Mouse (Mus musculus) neural tube, embryonic 14.5 days (tissue): ENCODE results near the gene Ltb. TPM values are rescaled to one million over a fixed set of nuclear protein-coding genes. Genes with fewer than 3 reads are reported as not detected.

Source experiments
- ATAC-seq: fragments of 200-750 bp; cut with Nextera tagmentation; 2 replicates; pipeline ENCODE4 v1.8.0; 2017; ENCODE audit warnings: low read depth, mild to moderate bottlenecking, moderate TSS enrichment, moderate library complexity
- H3K27ac ChIP-seq: fragments of 300-500 bp; sonication (generic); 2 replicates; pipeline ENCODE4 v1.5.1; 2014; ENCODE audit warnings: low read depth, mild to moderate bottlenecking, control low read depth, low read length, moderate library complexity, mixed read lengths
- H3K27me3 ChIP-seq: fragments of 300-500 bp; sonication (generic); 2 replicates; pipeline ENCODE4 v1.6.1; 2014; ENCODE audit warnings: low read length; ENCODE audit not compliant: control insufficient read depth, insufficient read depth
- H3K36me3 ChIP-seq: fragments of 300-500 bp; sonication (generic); 2 replicates; pipeline ENCODE4 v1.6.1; 2014; ENCODE audit warnings: low read length, mixed read lengths; ENCODE audit not compliant: control insufficient read depth, insufficient read depth
- H3K4me1 ChIP-seq: fragments of 300-500 bp; sonication (generic); 2 replicates; pipeline ENCODE4 v1.6.1; 2014; ENCODE audit warnings: low read length; ENCODE audit not compliant: control insufficient read depth, insufficient read depth
- H3K4me2 ChIP-seq: fragments of 300-500 bp; sonication (generic); 2 replicates; pipeline ENCODE4 v1.6.1; 2014; ENCODE audit warnings: mild to moderate bottlenecking, low read depth, low read length, control low read depth
- H3K4me3 ChIP-seq: fragments of 300-500 bp; sonication (generic); 2 replicates; pipeline ENCODE4 v1.5.1; 2014; ENCODE audit warnings: low read depth, low read length, control low read depth, mixed read lengths
- H3K9ac ChIP-seq: fragments of 300-500 bp; sonication (generic); replicated peaks from 2 replicates; pipeline ENCODE4 v1.6.1; 2014; ENCODE audit warnings: low read depth, mild to moderate bottlenecking, control low read depth, low read length, mixed read lengths
- H3K9me3 ChIP-seq: fragments of 300-500 bp; sonication (generic); 2 replicates; pipeline ENCODE4 v1.6.1; 2016; ENCODE audit warnings: low read length; ENCODE audit not compliant: control insufficient read depth
- WGBS: fragments of 180-500 bp; shearing (Covaris S2); extraction: QIAGEN DNeasy Blood & Tissue Kit; methylation state at CpG from one replicate; pipeline ENCODE4 v1.1.7; 2014; 5-methylcytosine and 5-hydroxymethylcytosine counted together
- polyA plus RNA-seq: library from polyadenylated mRNA; unstranded; fragments of >200 nt; fragmentation: Nextera tagmentation; extraction: Ambion mirVana; gene quantifications from 2 replicates; pipeline ENCODE4 v1.2.1, GENCODE M21; 2014

Ltb gene
- polyA plus RNA-seq, 1 experiment from 2014 or later, result 0.62 TPM

- Histone ChIP-seq H3K9ac (no peak overlapping the region), H3K4me2 (no peak overlapping the region), H3K27me3 (no peaks in the 10 kb centered on the region), H3K9me3 (no peaks in the 10 kb centered on the region; the same call in 1 of the 2 replicates), H3K4me1 (no peaks in the 10 kb centered on the region), H3K27ac (no peak overlapping the region), H3K36me3 (no peaks in the 10 kb centered on the region), H3K4me3 (no peak overlapping the region)
- WGBS, result 74% methylated on average over 11 of the region's 11 CpGs
- ATAC-seq, result no peak
These were observed 21.6 kb upstream of the Ltb start for GRCm38 (mm10) chr17:35172445-35173234.

- Histone ChIP-seq H3K4me2 (no peak overlapping the region), H3K27ac (no peak overlapping the region), H3K9ac (no peak overlapping the region), H3K4me3 (no peak overlapping the region), H3K9me3 (no peaks in the 10 kb centered on the region; the same call in 1 of the 2 replicates), H3K27me3 (no peaks in the 10 kb centered on the region), H3K36me3 (no peaks in the 10 kb centered on the region), H3K4me1 (no peaks in the 10 kb centered on the region)
- 80% methylated on average over 3 of the region's 3 CpGs for WGBS
- ATAC-seq, result no peak
These were observed 20.9 kb upstream of the Ltb start for GRCm38 (mm10) chr17:35173329-35173728.

- Histone ChIP-seq H3K4me3 (no peak overlapping the region), H3K27ac (no peak overlapping the region), H3K9ac (no peak overlapping the region), H3K27me3 (no peaks in the 10 kb centered on the region), H3K9me3 (no peaks in the 10 kb centered on the region; the same call in 1 of the 2 replicates), H3K4me1 (no peaks in the 10 kb centered on the region), H3K4me2 (no peak overlapping the region), H3K36me3 (no peaks in the 10 kb centered on the region)
- 76% methylated on average over 8 of the region's 8 CpGs for WGBS
- ATAC-seq, result no peak
These were observed 19.9 kb upstream of the Ltb start for GRCm38 (mm10) chr17:35174201-35174977.

GRCm38 (mm10) chr17:35175382-35175781, 18.9 kb upstream of the Ltb start:
- ATAC-seq, result no peak

GRCm38 (mm10) chr17:35175968-35176367, 18.3 kb upstream of the Ltb start, which contains the start of gene Aif1:
TSS of gene Aif1 (minus strand) at chr17:35176068.
- no peak within 1 kb of the TSS for H3K27ac ChIP-seq
- WGBS, result 57% methylated on average over 2 of the region's 2 CpGs
- H3K9me3 ChIP-seq, result no peaks in the 10 kb centered on the region; the same call in 1 of the 2 replicates
- no peak for ATAC-seq
- H3K27me3 ChIP-seq, result no peaks in the 10 kb centered on the region
- no peak within 1 kb of the TSS for H3K4me3 ChIP-seq
- H3K9ac ChIP-seq, result no peak within 1 kb of the TSS
- no peaks in the 10 kb centered on the region for H3K36me3 ChIP-seq
- H3K4me2 ChIP-seq, result no peak within 1 kb of the TSS
- H3K4me1 ChIP-seq, result no peaks in the 10 kb centered on the region

More at GRCm38 (mm10) chr17:35175382-35175781, 18.9 kb upstream of the Ltb start:
- Histone ChIP-seq H3K27ac (no peak overlapping the region), H3K9me3 (no peaks in the 10 kb centered on the region; the same call in 1 of the 2 replicates), H3K9ac (no peak overlapping the region), H3K4me3 (no peak overlapping the region), H3K27me3 (no peaks in the 10 kb centered on the region), H3K4me2 (no peak overlapping the region), H3K4me1 (no peaks in the 10 kb centered on the region), H3K36me3 (no peaks in the 10 kb centered on the region)
- 83% methylated on average over 6 of the region's 6 CpGs for WGBS

GRCm38 (mm10) chr17:35178528-35178927, 15.7 kb upstream of the Ltb start:
- Histone ChIP-seq H3K9me3 (no peaks in the 10 kb centered on the region; the same call in 1 of the 2 replicates), H3K27ac (no peak overlapping the region), H3K27me3 (no peaks in the 10 kb centered on the region), H3K4me1 (no peaks in the 10 kb centered on the region), H3K4me2 (no peak overlapping the region), H3K36me3 (no peaks in the 10 kb centered on the region), H3K4me3 (no peak overlapping the region), H3K9ac (no peak overlapping the region)
- 14% methylated on average over 5 of the region's 5 CpGs for WGBS
- no peak; the same call in 1 of the 2 replicates for ATAC-seq

GRCm38 (mm10) chr17:35180093-35180492, 14.1 kb upstream of the Ltb start:
- Histone ChIP-seq H3K36me3 (no peaks in the 10 kb centered on the region), H3K27ac (no peak overlapping the region), H3K4me3 (no peak overlapping the region), H3K4me2 (no peak overlapping the region), H3K9me3 (no peaks in the 10 kb centered on the region; the same call in 1 of the 2 replicates), H3K4me1 (no peaks in the 10 kb centered on the region), H3K9ac (no peak overlapping the region), H3K27me3 (no peaks in the 10 kb centered on the region)
- ATAC-seq, result no peak
- WGBS, result 84% methylated on average over 5 of the region's 5 CpGs

GRCm38 (mm10) chr17:35185639-35186611, 8.3 kb upstream of the Ltb start:
- Histone ChIP-seq H3K36me3 (no peaks in the 10 kb centered on the region), H3K9ac (peak overlapping the region; percentile 13; the same call in 1 of the 2 replicates), H3K4me3 (peak overlapping the region; percentile 19), H3K4me2 (peak overlapping the region; percentile 49), H3K4me1 (no peaks in the 10 kb centered on the region), H3K27me3 (no peaks in the 10 kb centered on the region), H3K27ac (0 out of 2 replicates have a peak overlapping the region, but pooled peaks have one; percentile 34), H3K9me3 (no peaks in the 10 kb centered on the region)
- 4% methylated on average over 18 of the region's 18 CpGs for WGBS
- ATAC-seq, result peak; percentile 44
